Mouse (Mus musculus): ENCODE data around the gene Prph.
"Not testable (repeated sequence)": the region's sequence is repeated elsewhere in the genome, so short reads cannot be mapped to it uniquely, and the experiment has no call there.

Gene Prph

GRCm38 (mm10) chr15:99033498-99034270 lies 21.3 kb upstream of the Prph start:
- DNase-seq (ENCODE audit: low spot score in 2 of 2) = no peak

GRCm38 (mm10) chr15:99035431-99035830 lies 19.5 kb upstream of the Prph start:
- no peak for DNase-seq (ENCODE audit: low spot score in 2 of 2)

GRCm38 (mm10) chr15:99036249-99036905 lies 18.6 kb upstream of the Prph start:
- no peak for DNase-seq (ENCODE audit: low spot score in 2 of 2)

DNA sequence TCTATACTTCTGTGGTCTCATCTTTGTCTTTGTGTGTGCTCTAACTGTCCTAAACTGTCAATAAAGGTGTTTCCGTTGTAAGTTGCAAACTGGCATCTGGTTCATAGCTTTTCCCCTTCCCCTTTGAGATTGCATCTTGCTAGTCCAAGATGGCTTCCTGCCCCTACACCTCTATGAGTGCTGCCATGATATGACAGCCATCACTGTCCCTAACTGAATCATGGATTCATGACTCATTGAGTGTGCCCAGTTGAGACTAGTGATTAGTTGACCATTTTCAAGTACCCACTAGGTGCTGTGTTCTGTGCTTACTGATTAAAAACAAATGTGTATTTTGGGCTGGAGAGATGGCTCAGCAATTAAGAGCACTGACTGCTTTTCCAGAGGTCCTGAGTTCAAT lies 16.9 kb upstream of the Prph start:
- DNase-seq (ENCODE audit: low spot score in 2 of 2) = no peak

GRCm38 (mm10) chr15:99038797-99039196 lies 16.2 kb upstream of the Prph start:
- DNase-seq (ENCODE audit: low spot score in 2 of 2) = no peak

DNA sequence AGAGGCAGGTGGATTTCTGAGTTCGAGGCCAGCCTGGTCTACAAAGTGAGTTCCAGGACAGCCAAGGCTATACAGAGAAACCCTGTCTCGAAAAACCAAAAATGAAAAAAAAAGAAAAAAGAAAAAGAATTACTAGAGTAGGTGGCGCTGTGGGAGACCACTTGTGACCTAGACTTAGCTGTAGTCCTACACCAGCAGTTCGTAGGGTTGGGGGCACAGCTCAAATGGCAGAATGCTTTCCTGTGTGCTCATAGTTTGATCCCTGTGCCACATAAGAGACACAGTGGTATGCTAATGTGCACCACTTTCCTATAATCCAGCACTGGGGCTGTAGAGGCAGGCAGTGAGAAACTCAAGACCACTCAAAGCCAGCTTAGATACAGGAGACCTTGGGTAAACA lies 15.7 kb upstream of the Prph start:
- DNase-seq (ENCODE audit: low spot score in 2 of 2) = no peak

DNA sequence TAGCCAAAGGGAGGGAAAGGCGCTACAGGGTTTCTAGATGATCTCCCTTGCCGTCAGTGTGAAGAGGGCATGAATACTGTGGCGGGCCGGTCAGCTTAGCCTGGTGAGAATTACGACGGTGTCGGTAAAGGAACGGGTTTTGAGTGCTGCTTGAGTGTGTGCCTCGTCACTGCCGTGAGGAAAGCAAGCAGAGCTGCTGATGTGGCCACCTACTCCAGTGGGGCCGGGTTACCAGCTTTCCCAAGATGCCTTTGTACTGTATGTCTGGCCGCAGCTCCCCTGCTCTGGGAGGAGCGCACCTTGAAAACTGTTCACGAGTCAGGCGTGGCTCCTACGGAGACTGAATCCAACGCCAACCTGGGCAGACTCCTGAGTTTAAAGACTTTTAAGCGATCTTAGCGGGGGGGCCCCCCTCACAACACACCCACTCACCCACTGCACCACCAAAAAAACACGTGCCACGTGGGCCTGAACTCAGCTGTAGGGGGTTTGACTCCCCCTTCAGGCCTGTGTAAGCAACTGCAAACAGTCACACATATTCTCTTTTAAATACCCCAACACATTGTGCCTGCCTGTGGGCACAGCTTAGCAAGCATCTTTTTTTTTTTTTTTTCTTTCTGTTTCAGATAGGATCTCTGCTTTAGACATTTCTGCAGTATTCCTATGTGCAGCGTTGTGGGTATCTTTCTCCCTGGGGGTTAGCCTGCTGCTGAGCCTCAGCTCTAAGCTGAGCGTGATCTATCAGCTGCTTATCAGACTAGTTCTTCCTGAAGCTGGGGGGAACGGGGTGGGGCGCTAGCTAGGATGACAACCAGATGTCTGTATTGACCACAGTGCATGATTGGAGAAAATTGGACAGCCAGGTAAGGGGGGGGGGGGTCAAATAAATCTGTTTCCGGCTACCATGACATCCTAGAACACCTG lies 14.7 kb upstream of the Prph start:
- no peak for DNase-seq (ENCODE audit: low spot score in 2 of 2)

DNA sequence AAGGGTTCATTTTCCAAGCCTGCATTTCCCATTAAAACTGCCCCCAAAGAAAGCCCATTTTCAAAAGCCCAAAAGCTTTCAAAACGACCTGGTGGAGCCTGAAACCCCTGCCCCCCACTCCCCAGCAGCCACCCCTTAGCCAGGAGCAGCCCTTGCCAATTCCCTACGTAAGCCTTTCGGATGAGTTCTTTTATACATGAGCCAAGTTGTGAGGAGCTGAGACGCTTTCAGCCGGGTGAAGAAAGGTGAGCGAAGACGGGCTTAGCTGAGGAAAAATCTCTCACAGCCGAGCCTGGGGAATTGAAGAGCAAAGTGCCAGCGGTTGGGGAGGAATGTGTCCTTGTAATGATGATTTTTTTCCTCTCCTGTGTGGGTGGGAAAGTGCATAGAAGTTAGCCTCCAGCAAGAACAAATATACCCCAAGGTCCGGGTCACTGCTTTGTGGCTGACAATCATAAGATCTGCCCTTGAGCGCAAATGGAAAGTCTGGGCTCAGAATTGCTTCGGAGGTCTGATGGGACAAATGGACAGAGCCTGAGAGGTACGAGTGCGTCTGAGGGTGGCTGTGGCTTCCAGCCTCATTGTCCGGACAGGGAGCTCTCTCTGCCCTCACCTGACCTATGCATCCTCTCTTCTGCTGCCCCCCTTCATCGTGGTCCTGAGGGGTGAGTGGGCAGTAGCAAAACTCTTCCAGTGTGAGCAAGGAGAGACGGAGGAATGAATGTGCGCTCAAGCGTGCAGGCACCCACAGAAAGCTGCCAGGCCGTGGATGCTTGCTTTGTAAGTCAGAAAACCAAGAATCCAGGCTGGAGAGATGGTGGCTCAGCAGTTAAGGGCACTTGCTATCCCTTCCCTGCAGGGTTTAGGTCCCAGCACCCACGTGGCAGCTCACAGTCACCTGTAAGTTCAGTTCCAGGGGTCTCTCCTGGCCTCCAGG lies 13.8 kb upstream of the Prph start:
- no peak for DNase-seq (ENCODE audit: low spot score in 2 of 2)

DNA sequence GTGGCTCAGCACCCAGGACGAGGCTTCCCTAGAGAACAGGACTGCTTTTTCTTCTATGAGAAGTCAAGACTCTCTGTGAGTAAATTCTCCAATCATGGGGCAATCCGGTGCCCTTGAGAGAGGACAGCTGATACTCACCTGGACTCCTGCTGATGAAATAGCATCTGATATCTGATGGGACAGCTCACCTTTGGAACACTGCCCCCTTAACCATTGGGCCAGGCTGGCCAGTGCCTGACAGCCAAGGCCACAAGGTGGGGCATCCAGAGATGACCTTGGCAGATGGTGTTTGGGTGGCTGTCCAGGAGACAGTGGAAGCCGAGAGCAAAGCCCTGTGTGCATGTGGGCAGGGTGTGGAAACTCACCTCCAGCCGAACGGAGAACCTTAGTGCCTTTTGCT lies 12.6 kb upstream of the Prph start:
- no peak for DNase-seq (ENCODE audit: low spot score in 2 of 2)

- DNase-seq (ENCODE audit: low spot score in 2 of 2) = no peak
Observed at GRCm38 (mm10) chr15:99044854-99045253, 10.1 kb upstream of the Prph start.

GRCm38 (mm10) chr15:99045734-99046133 lies 9.2 kb upstream of the Prph start:
- DNase-seq (ENCODE audit: low spot score in 2 of 2) = not testable (repeated sequence)

GRCm38 (mm10) chr15:99049473-99050253 lies 5.3 kb upstream of the Prph start:
- peak in 1 of 2 experiments; percentile 55 for DNase-seq (ENCODE audit: low spot score in 2 of 2)

DNA sequence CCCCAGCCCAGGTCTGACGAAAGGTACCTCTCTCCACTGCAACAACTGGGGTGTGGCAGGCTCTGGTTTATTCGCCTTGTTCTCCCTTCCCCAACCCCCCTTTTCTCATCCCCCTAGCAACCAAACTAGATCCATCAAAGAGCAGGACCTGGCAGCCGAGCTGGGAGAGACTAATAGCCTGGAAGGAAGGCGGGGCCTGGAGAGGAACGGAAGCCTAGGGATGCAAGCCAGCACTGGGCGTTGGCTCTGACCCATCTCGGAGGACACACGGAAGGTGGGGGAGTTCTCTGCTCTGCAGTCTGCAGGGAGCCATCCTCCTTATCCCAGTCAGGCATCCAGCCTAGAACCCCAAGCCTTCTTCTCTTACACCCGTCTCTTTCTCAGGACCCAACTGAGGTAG lies 1.6 kb upstream of the Prph start:
- no peak for DNase-seq (ENCODE audit: low spot score in 2 of 2)

GRCm38 (mm10) chr15:99055511-99055961 lies 562 bp downstream of the Prph start:
- no peak for DNase-seq (ENCODE audit: low spot score in 2 of 2)

DNA sequence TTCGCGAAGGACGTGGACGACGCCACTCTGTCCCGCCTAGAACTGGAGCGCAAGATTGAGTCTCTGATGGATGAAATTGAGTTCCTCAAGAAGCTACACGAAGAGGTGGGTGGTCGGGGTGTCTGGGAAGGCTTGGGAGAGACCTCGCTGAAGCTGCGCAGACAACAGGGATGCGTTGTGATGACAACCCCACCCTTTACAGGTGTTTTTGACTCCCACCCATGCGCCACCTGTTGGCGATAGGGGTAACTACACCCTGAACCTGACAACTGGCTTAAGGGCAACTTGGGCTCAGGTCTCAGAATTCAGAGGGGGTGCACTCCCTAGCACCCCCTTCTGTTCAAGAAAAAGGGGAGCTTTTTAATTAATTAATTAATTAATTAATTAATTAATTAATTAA lies 1.4 kb downstream of the Prph start:
- peak in 1 of 2 experiments; percentile 25 for DNase-seq (ENCODE audit: low spot score in 2 of 2)

DNA sequence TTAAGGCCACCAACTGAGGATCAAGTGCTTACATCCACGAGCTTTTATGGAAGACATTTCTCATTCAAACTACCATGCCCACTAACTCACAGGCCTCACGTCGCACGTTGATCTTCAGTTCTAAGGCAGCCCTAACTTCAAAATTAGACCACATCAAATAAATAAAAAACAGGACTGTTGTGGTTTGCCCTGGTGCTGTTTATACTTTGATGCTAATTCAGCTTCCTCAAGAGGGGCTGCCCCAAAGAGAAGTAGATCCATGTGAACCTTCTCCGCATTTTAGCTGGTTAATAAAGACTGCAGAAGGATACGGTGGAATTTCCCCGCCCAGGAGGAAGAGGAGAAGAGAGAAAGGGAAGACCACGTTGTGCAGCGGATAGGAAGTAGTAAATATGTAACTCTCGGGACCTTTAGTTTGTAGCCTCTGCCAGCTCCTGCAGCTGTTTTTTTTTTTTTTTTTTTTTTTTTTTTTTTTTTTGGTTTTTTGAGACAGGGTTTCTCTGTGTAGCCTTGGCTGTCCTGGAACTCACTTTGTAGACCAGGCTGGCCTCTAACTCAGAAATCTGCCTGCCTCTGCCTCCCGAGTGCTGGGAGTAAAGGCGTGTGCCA lies 10.7 kb downstream of the Prph start:
- no peak for DNase-seq (ENCODE audit: low spot score in 2 of 2)

DNA sequence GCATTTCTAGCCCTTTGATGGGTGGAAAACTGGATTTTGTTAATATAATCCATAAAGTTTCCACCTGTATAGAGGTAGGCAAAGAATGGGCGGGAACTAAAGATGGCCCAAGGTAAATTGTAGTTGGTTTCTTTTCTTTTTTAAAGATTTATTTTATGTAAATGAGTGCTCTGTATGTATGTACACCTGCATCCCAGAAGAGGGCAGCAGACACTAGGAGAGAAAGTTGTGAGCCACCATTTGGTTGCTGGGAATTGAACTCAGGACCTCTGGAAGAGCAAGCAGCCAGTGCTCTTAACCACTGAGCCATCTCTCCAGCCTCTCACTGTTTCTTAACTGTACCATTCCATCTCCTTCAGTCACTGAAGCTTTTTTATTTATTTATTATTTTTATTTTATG lies 17.0 kb downstream of the Prph start:
- DNase-seq (ENCODE audit: low spot score in 2 of 2) = no peak

GRCm38 (mm10) chr15:99074019-99074599 lies 19.1 kb downstream of the Prph start, which contains the start of gene Troap:
Gene Troap, plus strand, starts transcription at chr15:99074575.
- no peak for DNase-seq (ENCODE audit: low spot score in 2 of 2)

GRCm38 (mm10) chr15:99074600-99075333 lies 19.8 kb downstream of the Prph start:
- DNase-seq (ENCODE audit: low spot score in 2 of 2) = peak; percentile 96 to 98

Data from cerebellum, postnatal 4 days (tissue).